Mouse (Mus musculus) c-Kit-positive CD71-positive TER-119-positive erythroid progenitor cells, embryonic 14.5 days (primary cell): ENCODE data around the gene Olfr1288.

ENCODE experiments used
- DNase-seq: peaks from one replicate; pipeline ENCODE4 v3.0.0-alpha.2; 2013; ENCODE audit warnings: low spot score

Olfr1288 gene

GRCm38 (mm10) chr2:111473801-111474200 lies at the start of gene Olfr1288:
Gene Olfr1288, plus strand, starts transcription at chr2:111474101.
- DNase-seq = no peak

- DNase-seq = no peak
Measured at GRCm38 (mm10) chr2:111448842-111449241, 25.1 kb upstream of the Olfr1288 start, which contains the start of gene Olfr1287. Gene Olfr1287, plus strand, starts transcription at chr2:111449142.

- no peak for DNase-seq
Measured at GRCm38 (mm10) chr2:111480519-111480918, 6.6 kb downstream of the Olfr1288 start, which contains the start of gene Olfr1289. Gene Olfr1289, plus strand, starts transcription at chr2:111480819.

- no peak for DNase-seq
Measured at GRCm38 (mm10) chr2:111493729-111494128, 19.8 kb downstream of the Olfr1288 start, which contains the start of gene Olfr1290. Gene Olfr1290, minus strand, starts transcription at chr2:111493829.

- DNase-seq = no peak
Measured at GRCm38 (mm10) chr2:111496880-111497279, 23.0 kb downstream of the Olfr1288 start, which contains the start of gene Olfr1291-ps1. Gene Olfr1291-ps1, plus strand, starts transcription at chr2:111497180.

GRCm38 (mm10) chr2:111517451-111517850 lies 43.5 kb downstream of the Olfr1288 start:
- DNase-seq = no peak

- no peak for DNase-seq
Measured at GRCm38 (mm10) chr2:111524903-111525302, 51.0 kb downstream of the Olfr1288 start, which contains the start of gene Olfr1293-ps. Gene Olfr1293-ps, plus strand, starts transcription at chr2:111525203.
